ENCODE assay signal across 28 mouse cellular contexts in genomic region chr4:48226800-48227199, GRCm38 (mm10). TPM values are rescaled to one million over a fixed set of nuclear protein-coding genes. Genes with fewer than 3 reads are reported as not detected.
A peak's percentile ranks its signal among the peaks of the same experiment; 100 is the strongest.
DNase-seq lines count a peak whose midpoint lies in the region; ATAC-seq and TF ChIP-seq lines count a peak whose summit lies in the region.
"Had no signal": no experiment of that assay in that cellular context is flagged by ENCODE, and none has a peak within 500 bp of the region (broad histone marks: within the 10 kb centered on the region; RNA-seq: fewer than 3 reads in every experiment).

No protein-coding gene starts in this region.

- intact Hi-C loops in left cerebral cortex, postnatal 25 days (cut with DNase I) = no loop called here

- H3K27ac ChIP-seq in liver, adult 2 months (replicated peaks; ENCODE audit: insufficient read depth, low read depth, low read length) = no peak overlapping the region
- no peak overlapping the region for H3K27ac ChIP-seq in liver, embryonic 12.5 days
- H3K27ac ChIP-seq in stomach, embryonic 14.5 days (ENCODE audit: low read length) = no peak overlapping the region
- H3K27ac ChIP-seq: embryonic facial prominence, embryonic 10.5 days; hindbrain, embryonic 10.5 days; layer of hippocampus, adult 2 months; limb, embryonic 12.5 days; liver, embryonic 13.5 days; lung, embryonic 15.5 days; neural tube, embryonic 13.5 days had no signal

- no peaks in the 10 kb centered on the region; the same call in 1 of the 2 replicates for H3K4me1 ChIP-seq in liver, adult 2 months (ENCODE audit: control insufficient read depth, insufficient read depth, low read length)
- no peaks in the 10 kb centered on the region for H3K4me1 ChIP-seq in liver, embryonic 12.5 days
- no peaks in the 10 kb centered on the region for H3K4me1 ChIP-seq in stomach, embryonic 14.5 days (ENCODE audit: control insufficient read depth, insufficient read depth, low read length)
- H3K4me1 ChIP-seq: embryonic facial prominence, embryonic 10.5 days; heart, embryonic 12.5 days; hindbrain, embryonic 10.5 days; limb, embryonic 12.5 days; liver, embryonic 13.5 days; lung, embryonic 15.5 days; neural tube, embryonic 13.5 days had no signal

- WGBS in liver, adult 2 months = 34% methylated on average over 3 of the region's 3 CpGs
- WGBS in liver, embryonic 12.5 days (ENCODE audit: insufficient replicate concordance) = 58% methylated on average over 3 of the region's 3 CpGs
- 44% methylated on average over 3 of the region's 3 CpGs for WGBS in stomach, embryonic 14.5 days

- peaks cover 2% of the 10 kb centered on the region; the same call in 1 of the 2 replicates for H3K36me3 ChIP-seq in liver, adult 2 months (ENCODE audit: control insufficient read depth, insufficient read depth, low read length)
- H3K36me3 ChIP-seq in liver, embryonic 12.5 days = no peaks in the 10 kb centered on the region
- no peaks in the 10 kb centered on the region for H3K36me3 ChIP-seq in stomach, embryonic 14.5 days (ENCODE audit: control insufficient read depth, insufficient read depth, low read length)
- H3K36me3 ChIP-seq: embryonic facial prominence, embryonic 10.5 days; heart, embryonic 12.5 days; hindbrain, embryonic 10.5 days; liver, embryonic 13.5 days; lung, embryonic 15.5 days; neural tube, embryonic 13.5 days had no signal

- ATAC-seq in liver, embryonic 12.5 days = no peak
- ATAC-seq in stomach, embryonic 14.5 days (ENCODE audit: insufficient number of reproducible peaks, insufficient read depth, low FRiP score, low read depth) = peak; percentile 71; the same call in 1 of the 2 replicates
- ATAC-seq: hindbrain, embryonic 16.5 days; midbrain, embryonic 16.5 days had no signal

- no peak for TF ChIP-seq POLR2A in liver, adult 2 months (IDR thresholded peaks at IDR 0.05; ENCODE audit: extremely low read depth, insufficient read depth, low read length)

- no peak overlapping the region for H3K4me3 ChIP-seq in liver, adult 2 months (ENCODE audit: insufficient read depth, low read depth, low read length)
- H3K4me3 ChIP-seq in liver, embryonic 12.5 days = no peak overlapping the region
- no peak overlapping the region for H3K4me3 ChIP-seq in stomach, embryonic 14.5 days (ENCODE audit: low read depth, low read length)
- H3K4me3 ChIP-seq: embryonic facial prominence, embryonic 10.5 days; heart, embryonic 12.5 days; hindbrain, embryonic 10.5 days; layer of hippocampus, adult 2 months; limb, embryonic 12.5 days; liver, embryonic 13.5 days; lung, embryonic 15.5 days; myocyte; neural tube, embryonic 13.5 days had no signal

- H3K27me3 ChIP-seq in liver, adult 2 months (ENCODE audit: control insufficient read depth, insufficient read depth, low read length) = no peaks in the 10 kb centered on the region
- H3K27me3 ChIP-seq in liver, embryonic 12.5 days (replicated peaks) = no peaks in the 10 kb centered on the region
- no peaks in the 10 kb centered on the region for H3K27me3 ChIP-seq in stomach, embryonic 14.5 days (ENCODE audit: control insufficient read depth, insufficient read depth, low read length)
- H3K27me3 ChIP-seq: heart, embryonic 12.5 days; limb, embryonic 12.5 days; liver, embryonic 13.5 days; lung, embryonic 15.5 days; neural tube, embryonic 13.5 days had no signal

- H3K4me2 ChIP-seq in liver, embryonic 12.5 days = no peak overlapping the region
- no peak overlapping the region for H3K4me2 ChIP-seq in stomach, embryonic 14.5 days (replicated peaks; ENCODE audit: low read depth, low read length)
- H3K4me2 ChIP-seq: heart, embryonic 12.5 days; limb, embryonic 12.5 days; liver, embryonic 13.5 days; lung, embryonic 15.5 days; neural tube, embryonic 13.5 days had no signal

- TF ChIP-seq CTCF in liver, adult 2 months (IDR thresholded peaks at IDR 0.05; ENCODE audit: low read depth, low read length) = no peak

- peak; percentile 15 for DNase-seq in liver, adult 2 months (ENCODE audit: extremely low read depth, low read depth, low spot score)
- DNase-seq in urinary bladder, postnatal 14 days (ENCODE audit: low spot score) = peak; percentile 45
- DNase-seq in urinary bladder, postnatal 10 days (ENCODE audit: low spot score) = no peak
- DNase-seq in right cerebral cortex, adult 2 months (ENCODE audit: low spot score in 2 of 2) = no peak
- DNase-seq in left cerebral cortex, postnatal 25 days (ENCODE audit: low spot score in 2 of 2) = no peak
- DNase-seq: adrenal gland, postnatal 36 days; cerebellum, adult 11 months; cerebellum, adult 9-11 months; gastrocnemius, postnatal 25 days; heart, adult 18-20 months; heart, postnatal 10 days; kidney, adult 9 months; kidney, postnatal 14 days; layer of hippocampus, postnatal 36 days; liver, embryonic 13.5 days; retina, postnatal 1 day had no signal

- H3K9ac ChIP-seq in liver, adult 2 months (ENCODE audit: low read depth, low read length) = no peak overlapping the region
- no peak overlapping the region for H3K9ac ChIP-seq in liver, embryonic 12.5 days
- no peak overlapping the region for H3K9ac ChIP-seq in stomach, embryonic 14.5 days (replicated peaks; ENCODE audit: low read depth, low read length)
- H3K9ac ChIP-seq: heart, embryonic 12.5 days; limb, embryonic 12.5 days; liver, embryonic 13.5 days; lung, embryonic 15.5 days; neural tube, embryonic 13.5 days had no signal

- H3K9me3 ChIP-seq in liver, embryonic 12.5 days (replicated peaks) = no peaks in the 10 kb centered on the region
- H3K9me3 ChIP-seq in stomach, embryonic 14.5 days (ENCODE audit: control insufficient read depth, low read depth, low read length) = no peaks in the 10 kb centered on the region
- H3K9me3 ChIP-seq: embryonic facial prominence, embryonic 10.5 days; heart, embryonic 12.5 days; hindbrain, embryonic 10.5 days; limb, embryonic 12.5 days; liver, embryonic 13.5 days; lung, embryonic 15.5 days; neural tube, embryonic 13.5 days had no signal

- peaks cover 3% of the 10 kb centered on the region; the same call in 1 of the 2 replicates for H3K79me2 ChIP-seq in liver, adult 2 months (ENCODE audit: control insufficient read depth, insufficient read depth, low read length)

RNA-seq across cellular contexts. Expression of gene Erp44, which starts 52.6 kb away (rescaled TPM):
- total RNA-seq in liver, adult 2 months (2014; rRNA removed) = 50.9 and 56.6 TPM in 2 replicates
- polyA plus RNA-seq in liver, adult 2 months (2012; rRNA removed) = 21.1 and 22.3 TPM in 2 replicates
- polyA plus RNA-seq in liver, embryonic 12.5 days (2016; fragmentation: Nextera tagmentation; extraction: Ambion mirVana) = 55.6 and 56.3 TPM in 2 replicates
- 79.8 and 87.9 TPM in 2 replicates for polyA plus RNA-seq in stomach, embryonic 14.5 days (2014; fragmentation: Nextera tagmentation; extraction: Ambion mirVana)
- total RNA-seq in left cerebral cortex, postnatal 25 days (2021) = 10 to 100 TPM; 34.4 to 39.2 TPM

RNA-seq across cellular contexts. Expression of gene Invs, which starts 52.8 kb away (rescaled TPM):
- 9.7 and 9.9 TPM in 2 replicates for total RNA-seq in liver, adult 2 months (2014; rRNA removed)
- polyA plus RNA-seq in liver, adult 2 months (2012; rRNA removed) = 1.7 and 2.5 TPM in 2 replicates
- polyA plus RNA-seq in liver, embryonic 12.5 days (2016; fragmentation: Nextera tagmentation; extraction: Ambion mirVana) = 3.3 and 3.7 TPM in 2 replicates
- 11.2 and 12.4 TPM in 2 replicates for polyA plus RNA-seq in stomach, embryonic 14.5 days (2014; fragmentation: Nextera tagmentation; extraction: Ambion mirVana)
- total RNA-seq in left cerebral cortex, postnatal 25 days (2021) = 10 to 100 TPM; 10.7 to 15.1 TPM

Comparison
In these comparisons a context has a peak if more than half of its experiments do, and no peak if none do; other contexts are left out.
1. DNase-seq: peak in liver, adult 2 months (single experiment) and urinary bladder, postnatal 14 days (single experiment); none in urinary bladder, postnatal 10 days (single experiment), right cerebral cortex, adult 2 months (0 of 2) and left cerebral cortex, postnatal 25 days (0 of 2).